Comparison of ENCODE assay signal across 12 mouse cellular contexts in the genomic region with DNA sequence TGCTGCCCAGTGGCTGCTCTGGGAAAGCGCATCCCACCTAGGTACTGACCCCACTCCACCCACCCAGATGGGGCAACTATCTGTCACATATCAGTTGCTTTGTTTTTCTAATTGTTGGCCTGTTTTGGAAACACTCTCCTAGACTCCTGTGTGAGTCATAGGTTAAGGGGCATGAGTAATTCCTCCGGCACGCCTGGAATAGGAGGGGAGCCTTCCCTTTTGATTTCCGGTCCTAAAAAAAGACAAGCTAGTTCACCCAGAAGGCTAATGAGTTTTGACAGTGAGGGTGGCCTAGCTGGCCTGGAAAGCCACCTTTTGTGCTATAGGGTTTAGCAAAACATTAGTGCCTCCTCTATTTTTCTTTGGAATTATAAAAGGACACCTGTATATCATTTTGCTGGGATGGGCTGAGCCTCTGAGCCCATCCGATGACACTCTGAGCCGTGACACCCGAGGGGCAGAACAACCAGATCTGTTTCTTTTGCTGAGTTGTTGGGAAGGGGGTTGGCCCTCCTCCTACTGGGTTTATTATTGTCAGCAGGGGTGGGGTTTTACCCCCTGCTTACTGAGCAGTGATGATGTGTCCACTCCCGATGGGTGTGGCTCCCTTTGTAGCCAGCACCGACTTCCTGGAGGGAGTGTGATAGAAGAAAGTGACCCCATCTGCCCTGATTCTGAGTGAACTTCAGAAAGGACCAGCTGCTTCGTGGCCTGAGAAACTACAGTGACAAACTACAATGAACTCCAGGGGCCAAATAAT. TPM values are rescaled to one million over a fixed set of nuclear protein-coding genes. Genes with fewer than 3 reads are reported as not detected.
DNase-seq lines count a peak whose midpoint lies in the region; ATAC-seq and TF ChIP-seq lines count a peak whose summit lies in the region.
"Had no signal": no experiment of that assay in that cellular context is flagged by ENCODE, and none has a peak within 500 bp of the region (broad histone marks: within the 10 kb centered on the region; RNA-seq: fewer than 3 reads in every experiment).

No protein-coding gene starts in this region.

- WGBS in heart, embryonic 11.5 days (ENCODE audit: insufficient replicate concordance), result 47% methylated on average over 10 of the region's 10 CpGs
- 28% methylated on average over 10 of the region's 10 CpGs for WGBS in kidney, embryonic 16.5 days

- no peak for TF ChIP-seq CTCF in E14TG2a.4 (conservative IDR thresholded peaks at IDR 0.05; ENCODE audit: low read length)
- TF ChIP-seq CTCF in bone marrow macrophage, adult 2 months (IDR thresholded peaks at IDR 0.05; ENCODE audit: low read depth, low read length), result no peak

- H3K27ac ChIP-seq in heart, embryonic 11.5 days (ENCODE audit: low read depth, low read length), result no peak overlapping the region
- H3K27ac ChIP-seq in bone marrow macrophage, adult 2 months (ENCODE audit: insufficient read depth, low read depth, low read length), result peak overlapping the region; percentile 97
- peak overlapping the region; percentile 26; the same call in 1 of the 2 replicates for H3K27ac ChIP-seq in kidney, embryonic 16.5 days (ENCODE audit: low read length)
- H3K27ac ChIP-seq: hindbrain, embryonic 15.5 days; liver, embryonic 15.5 days had no signal

- peak; percentile 97 for DNase-seq in heart, adult 11 months
- no peak for DNase-seq in ovary, postnatal 10 days (ENCODE audit: low spot score)
- no peak for DNase-seq in frontal cortex, postnatal 36 days (ENCODE audit: low spot score in 2 of 2)
- no peak for DNase-seq in thymus, adult 18-20 months
- DNase-seq: right cerebral cortex, adult 18-20 months; thymus, adult 2 months had no signal

- no peak for ATAC-seq in heart, embryonic 11.5 days (replicated peaks; ENCODE audit: insufficient number of reproducible peaks, low FRiP score, low TSS enrichment)
- ATAC-seq in kidney, embryonic 16.5 days (ENCODE audit: low FRiP score, low TSS enrichment), result no peak

- H3K4me3 ChIP-seq in heart, embryonic 11.5 days (ENCODE audit: low read depth, low read length), result no peak overlapping the region
- H3K4me3 ChIP-seq in E14TG2a.4 (replicated peaks; ENCODE audit: low read length), result peak overlapping the region; percentile 33; the same call in 1 of the 2 replicates
- no peak overlapping the region; the same call in 1 of the 2 replicates for H3K4me3 ChIP-seq in bone marrow macrophage, adult 2 months (ENCODE audit: insufficient read depth, low read length)
- H3K4me3 ChIP-seq in kidney, embryonic 16.5 days (ENCODE audit: low read length), result no peak overlapping the region
- H3K4me3 ChIP-seq: hindbrain, embryonic 15.5 days; liver, embryonic 15.5 days had no signal

- no peaks in the 10 kb centered on the region for H3K36me3 ChIP-seq in heart, embryonic 11.5 days (ENCODE audit: control insufficient read depth, insufficient read depth, low read length)
- H3K36me3 ChIP-seq in E14TG2a.4 (ENCODE audit: insufficient read depth, low read length), result no peaks in the 10 kb centered on the region
- H3K36me3 ChIP-seq in kidney, embryonic 16.5 days (ENCODE audit: insufficient read depth, low read length), result no peaks in the 10 kb centered on the region
- H3K36me3 ChIP-seq: hindbrain, embryonic 15.5 days; liver, embryonic 15.5 days had no signal

- H3K4me2 ChIP-seq in heart, embryonic 11.5 days, result no peak overlapping the region
- H3K4me2 ChIP-seq in kidney, embryonic 16.5 days (replicated peaks; ENCODE audit: low read depth, low read length), result no peak overlapping the region
- H3K4me2 ChIP-seq: hindbrain, embryonic 15.5 days; liver, embryonic 15.5 days had no signal

- no peak overlapping the region for H3K9ac ChIP-seq in heart, embryonic 11.5 days (ENCODE audit: low read depth, low read length)
- no peak overlapping the region for H3K9ac ChIP-seq in kidney, embryonic 16.5 days (replicated peaks; ENCODE audit: low read length)
- H3K9ac ChIP-seq: hindbrain, embryonic 15.5 days; liver, embryonic 15.5 days had no signal

- H3K9me3 ChIP-seq in heart, embryonic 11.5 days (replicated peaks; ENCODE audit: control insufficient read depth, low read length), result no peaks in the 10 kb centered on the region; the same call in 1 of the 2 replicates
- H3K9me3 ChIP-seq in E14TG2a.4 (ENCODE audit: low read length), result peaks cover 13% of the 10 kb centered on the region
- H3K9me3 ChIP-seq in kidney, embryonic 16.5 days (ENCODE audit: low read length), result no peaks in the 10 kb centered on the region
- H3K9me3 ChIP-seq: hindbrain, embryonic 15.5 days; liver, embryonic 15.5 days had no signal

- H3K27me3 ChIP-seq in heart, embryonic 11.5 days (ENCODE audit: control insufficient read depth, insufficient read depth, low read length), result no peaks in the 10 kb centered on the region
- peaks cover 3% of the 10 kb centered on the region; the same call in 1 of the 2 replicates for H3K27me3 ChIP-seq in E14TG2a.4 (ENCODE audit: insufficient read depth, low read length)
- no peaks in the 10 kb centered on the region for H3K27me3 ChIP-seq in kidney, embryonic 16.5 days (ENCODE audit: insufficient read depth, low read length)
- H3K27me3 ChIP-seq: hindbrain, embryonic 15.5 days; liver, embryonic 15.5 days had no signal

- H3K4me1 ChIP-seq in heart, embryonic 11.5 days (ENCODE audit: control insufficient read depth, insufficient read depth, low read length), result peaks cover 6% of the 10 kb centered on the region; the same call in 1 of the 2 replicates
- peaks cover 71% of the 10 kb centered on the region for H3K4me1 ChIP-seq in E14TG2a.4 (replicated peaks; ENCODE audit: low read depth, low read length)
- peaks cover 61% of the 10 kb centered on the region for H3K4me1 ChIP-seq in bone marrow macrophage, adult 2 months (ENCODE audit: control insufficient read depth, insufficient read depth, low read length)
- H3K4me1 ChIP-seq in kidney, embryonic 16.5 days (ENCODE audit: insufficient read depth, low read length), result peaks cover 3% of the 10 kb centered on the region; the same call in 1 of the 2 replicates
- H3K4me1 ChIP-seq: hindbrain, embryonic 15.5 days; liver, embryonic 15.5 days had no signal

- TF ChIP-seq POLR2A in bone marrow macrophage, adult 2 months (IDR thresholded peaks at IDR 0.05; ENCODE audit: borderline replicate concordance, low read depth, low read length), result no peak

RNA-seq across cellular contexts. Expression of a gene that starts 21.0 kb away (rescaled TPM):
- polyA plus RNA-seq in heart, embryonic 11.5 days (2014; fragmentation: Nextera tagmentation; extraction: Ambion mirVana), result 7.6 and 7.8 TPM in 2 replicates
- 11.2 and 12.6 TPM in 2 replicates for polyA plus RNA-seq in bone marrow macrophage, adult 2 months (2012; ENCODE audit: insufficient read depth, insufficient read length, missing spikeins)
- polyA plus RNA-seq in kidney, embryonic 16.5 days (2015; fragmentation: Nextera tagmentation; extraction: Ambion mirVana), result 9.7 and 10.5 TPM in 2 replicates
